Mouse (Mus musculus) lung, embryonic 16.5 days (tissue): ENCODE measurements around the gene Arid3c. TPM values are rescaled to one million over a fixed set of nuclear protein-coding genes. Genes with fewer than 3 reads are reported as not detected.

Experiments
- ATAC-seq: fragments of 200-750 bp; cut with Nextera tagmentation; 2 replicates; pipeline ENCODE4 v1.8.0; 2017; ENCODE audit warnings: low read depth, mild to moderate bottlenecking, moderate library complexity
- H3K27ac ChIP-seq: fragments of 300-500 bp; sonication (generic); 2 replicates; pipeline ENCODE4 v1.5.1; 2014; ENCODE audit warnings: mild to moderate bottlenecking, control low read depth, low read length
- H3K27me3 ChIP-seq: fragments of 300-500 bp; sonication (generic); 2 replicates; pipeline ENCODE4 v1.6.1; 2014; ENCODE audit warnings: low read depth, low read length, mixed read lengths; ENCODE audit not compliant: control insufficient read depth, insufficient read depth
- H3K36me3 ChIP-seq: fragments of 300-500 bp; sonication (generic); 2 replicates; pipeline ENCODE4 v1.6.1; 2014; ENCODE audit warnings: low read length; ENCODE audit not compliant: control insufficient read depth, insufficient read depth
- H3K4me1 ChIP-seq: fragments of 300-500 bp; sonication (generic); replicated peaks from 2 replicates; pipeline ENCODE4 v1.6.1; 2014; ENCODE audit warnings: low read length, mixed read lengths; ENCODE audit not compliant: control insufficient read depth, insufficient read depth
- H3K4me2 ChIP-seq: fragments of 300-500 bp; sonication (generic); 2 replicates; pipeline ENCODE4 v1.6.1; 2014; ENCODE audit warnings: low read depth, low read length, control low read depth
- H3K4me3 ChIP-seq: fragments of 300-500 bp; sonication (generic); 2 replicates; pipeline ENCODE4 v1.5.1; 2014; ENCODE audit warnings: mild to moderate bottlenecking, low read length, control low read depth
- H3K9ac ChIP-seq: fragments of 300-500 bp; sonication (generic); 2 replicates; pipeline ENCODE4 v1.6.1; 2014; ENCODE audit warnings: low read length, control low read depth
- H3K9me3 ChIP-seq: fragments of 300-500 bp; sonication (generic); 2 replicates; pipeline ENCODE4 v1.6.1; 2016; ENCODE audit warnings: low read length; ENCODE audit not compliant: control insufficient read depth
- WGBS: fragments of 180-500 bp; shearing (Covaris S2); extraction: QIAGEN DNeasy Blood & Tissue Kit; methylation state at CpG from one replicate; pipeline ENCODE4 v1.1.7; 2014; 5-methylcytosine and 5-hydroxymethylcytosine counted together
- polyA plus RNA-seq: library from polyadenylated mRNA; unstranded; fragments of >200 nt; fragmentation: Nextera tagmentation; extraction: Ambion mirVana; gene quantifications from 2 replicates; pipeline ENCODE4 v1.2.1, GENCODE M21; 2015

Gene Arid3c
- polyA plus RNA-seq, 1 experiment from 2014 or later = not detected

DNA sequence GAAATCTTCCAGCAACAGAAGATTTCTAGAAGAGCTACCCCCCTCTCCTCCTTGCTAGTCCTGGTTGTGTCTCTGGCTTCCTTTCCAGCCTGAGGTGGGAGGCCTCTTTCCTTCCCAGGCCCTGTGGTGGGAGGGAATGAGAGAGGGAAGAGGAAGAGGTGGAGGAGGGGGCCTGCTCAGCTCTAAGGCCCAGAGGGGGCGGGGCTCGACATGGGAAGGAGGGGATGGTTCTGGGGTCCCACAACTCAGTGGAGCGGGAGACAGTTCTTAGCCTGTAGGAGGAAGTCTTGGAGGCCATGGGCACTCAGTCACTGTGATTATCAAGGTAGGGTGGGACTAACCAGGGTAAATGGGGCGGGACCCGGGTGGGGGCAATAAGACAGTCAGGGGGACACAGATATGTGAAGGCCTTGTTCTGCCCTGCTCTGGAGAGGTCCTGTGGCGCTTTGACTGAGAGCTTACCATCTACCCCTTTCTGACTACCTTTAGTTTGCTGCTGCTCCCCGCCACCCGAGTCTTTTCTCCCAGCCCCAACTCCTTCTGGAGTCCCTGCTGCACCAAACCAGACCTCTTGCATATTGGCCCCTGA is 31.3 kb upstream of the Arid3c start:
- WGBS = 33% methylated on average over 8 of the region's 8 CpGs
- H3K9ac ChIP-seq = peak overlapping the region; percentile 1; the same call in 1 of the 2 replicates

DNA sequence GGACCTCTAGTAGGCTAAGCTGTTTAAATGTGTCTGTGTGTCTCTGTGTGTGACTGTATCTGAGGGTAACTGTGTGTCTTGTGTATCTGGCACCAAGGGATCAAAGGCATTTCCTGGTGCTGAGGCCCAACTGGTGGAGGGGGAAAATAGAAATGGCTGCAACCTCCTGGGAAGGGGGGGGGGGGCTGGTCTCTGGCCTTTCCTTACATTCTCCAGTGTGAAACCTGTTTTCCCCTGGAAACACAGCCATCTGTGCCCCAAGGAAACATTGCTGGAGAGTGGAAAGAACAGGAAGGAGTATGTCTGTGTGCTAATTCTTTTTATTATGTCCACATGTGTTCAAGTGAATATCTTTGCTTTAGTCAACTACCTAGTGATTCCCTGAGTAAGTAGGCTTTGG is 30.7 kb upstream of the Arid3c start:
- H3K4me3 ChIP-seq = peak overlapping the region; percentile 62
- no peaks in the 10 kb centered on the region for H3K27me3 ChIP-seq
- no peaks in the 10 kb centered on the region for H3K9me3 ChIP-seq
- peaks cover 28% of the 10 kb centered on the region for H3K4me1 ChIP-seq
- H3K9ac ChIP-seq = peak overlapping the region; percentile 68
- H3K27ac ChIP-seq = peak overlapping the region; percentile 94
- H3K36me3 ChIP-seq = no peaks in the 10 kb centered on the region
- no peak for ATAC-seq
- H3K4me2 ChIP-seq = peak overlapping the region; percentile 74

More for the DNA sequence above, 31.3 kb upstream of the Arid3c start:
- Histone ChIP-seq H3K27ac (peak overlapping the region; percentile 94), H3K4me2 (peak overlapping the region; percentile 74), H3K27me3 (no peaks in the 10 kb centered on the region), H3K4me3 (peak overlapping the region; percentile 21), H3K4me1 (peaks cover 28% of the 10 kb centered on the region), H3K36me3 (no peaks in the 10 kb centered on the region), H3K9me3 (no peaks in the 10 kb centered on the region)
- peak; percentile 39 for ATAC-seq

DNA sequence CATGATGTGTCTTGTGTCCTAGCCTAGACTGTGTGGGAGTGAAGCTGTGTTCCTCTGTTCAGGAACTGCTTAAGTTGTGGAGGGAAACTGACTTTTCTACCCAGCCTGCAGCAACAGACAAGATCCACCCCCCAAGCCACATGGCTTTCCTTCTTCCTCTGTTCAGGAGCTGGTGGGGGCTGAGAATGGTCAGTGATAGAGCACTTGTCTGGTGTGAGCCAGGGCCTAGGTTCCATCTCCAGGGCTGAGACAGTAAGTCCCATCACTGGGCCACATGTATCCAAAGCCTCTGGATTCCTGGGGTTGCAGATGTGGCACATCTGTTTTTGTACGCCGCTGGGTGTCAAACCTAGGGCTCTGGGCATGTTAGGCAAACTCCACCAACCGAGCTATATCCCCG is 30.0 kb upstream of the Arid3c start:
- Histone ChIP-seq H3K4me2 (peak overlapping the region; percentile 74), H3K9ac (peak overlapping the region; percentile 68), H3K4me3 (peak overlapping the region; percentile 62), H3K27me3 (no peaks in the 10 kb centered on the region), H3K4me1 (peaks cover 33% of the 10 kb centered on the region), H3K9me3 (no peaks in the 10 kb centered on the region), H3K27ac (peak overlapping the region; percentile 94), H3K36me3 (no peaks in the 10 kb centered on the region)
- ATAC-seq = peak; percentile 16; the same call in 1 of the 2 replicates
- WGBS = 49% methylated on average over 4 of the region's 4 CpGs

- Histone ChIP-seq H3K4me1 (peaks cover 33% of the 10 kb centered on the region), H3K36me3 (no peaks in the 10 kb centered on the region), H3K9ac (peak overlapping the region; percentile 68), H3K4me2 (peak overlapping the region; percentile 74), H3K27me3 (no peaks in the 10 kb centered on the region), H3K4me3 (peak overlapping the region; percentile 62), H3K9me3 (no peaks in the 10 kb centered on the region), H3K27ac (peak overlapping the region; percentile 94)
- 0% methylated on average over 15 of the region's 15 CpGs for WGBS
- peak; percentile 93 for ATAC-seq
These were observed 29.4 kb upstream of the Arid3c start for GRCm38 (mm10) chr4:41760288-41760721.

DNA sequence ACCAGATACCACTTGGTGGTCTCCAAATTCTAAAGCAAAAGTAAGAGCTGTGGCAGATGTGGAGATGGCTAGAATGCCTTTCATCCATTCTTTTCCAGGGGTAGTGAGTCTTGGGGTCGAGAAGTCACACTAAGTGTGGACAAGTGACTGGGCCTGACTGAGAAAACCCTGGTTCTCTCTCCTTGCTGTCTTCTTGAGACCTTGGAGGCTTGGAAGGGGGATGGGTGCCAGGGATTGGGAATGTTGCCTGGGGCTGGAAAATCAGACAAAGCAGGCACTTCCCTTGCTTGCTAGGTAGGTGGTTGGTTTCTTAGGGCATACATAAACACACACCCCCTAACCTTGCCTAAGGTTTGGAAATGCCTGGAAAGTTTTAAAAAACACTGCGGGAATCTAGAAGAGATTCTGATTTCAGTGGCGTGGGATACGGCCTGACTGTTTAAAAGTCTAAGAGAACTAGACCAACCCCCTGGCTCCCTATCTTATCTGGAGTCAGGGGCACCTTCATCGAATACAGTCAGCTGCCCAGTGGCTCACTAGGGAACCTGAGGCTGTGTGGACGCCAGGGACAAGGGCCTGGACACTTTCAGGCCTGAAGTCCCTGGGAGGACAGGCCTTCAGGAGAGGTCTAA is 28.8 kb upstream of the Arid3c start:
- H3K4me3 ChIP-seq = peak overlapping the region; percentile 62
- peak overlapping the region; percentile 68 for H3K9ac ChIP-seq
- no peaks in the 10 kb centered on the region for H3K36me3 ChIP-seq
- H3K27ac ChIP-seq = peak overlapping the region; percentile 94
- peak overlapping the region; percentile 74 for H3K4me2 ChIP-seq
- WGBS = 25% methylated on average over 6 of the region's 6 CpGs
- no peak for ATAC-seq
- H3K27me3 ChIP-seq = no peaks in the 10 kb centered on the region
- no peaks in the 10 kb centered on the region for H3K9me3 ChIP-seq
- H3K4me1 ChIP-seq = peaks cover 36% of the 10 kb centered on the region

DNA sequence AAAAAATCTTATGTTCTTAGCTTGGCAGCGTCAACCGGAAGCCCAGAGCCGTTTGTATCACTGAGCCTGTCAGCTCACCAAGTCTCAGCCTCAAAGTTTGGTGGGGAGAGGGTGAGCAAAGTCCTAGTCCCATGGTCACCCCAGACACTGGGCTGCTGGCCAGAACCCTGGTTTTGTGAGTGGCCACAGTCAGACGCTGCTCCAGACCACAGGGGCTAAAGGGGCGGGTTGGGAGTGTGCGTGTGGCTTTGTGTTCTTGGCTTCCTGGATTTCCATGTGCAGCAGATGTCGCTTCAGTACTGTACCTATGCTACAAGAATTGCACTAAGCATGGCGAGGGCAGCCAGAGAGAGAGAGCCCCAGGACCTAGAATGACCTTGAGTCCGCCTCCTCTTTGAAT is 28.3 kb upstream of the Arid3c start:
- peak overlapping the region; percentile 94 for H3K27ac ChIP-seq
- no peaks in the 10 kb centered on the region for H3K9me3 ChIP-seq
- ATAC-seq = no peak
- no peaks in the 10 kb centered on the region for H3K36me3 ChIP-seq
- H3K9ac ChIP-seq = no peak overlapping the region; the same call in 1 of the 2 replicates
- 68% methylated on average over 9 of the region's 9 CpGs for WGBS
- peaks cover 38% of the 10 kb centered on the region for H3K4me1 ChIP-seq
- no peaks in the 10 kb centered on the region for H3K27me3 ChIP-seq
- H3K4me2 ChIP-seq = no peak overlapping the region
- no peak overlapping the region for H3K4me3 ChIP-seq

- Histone ChIP-seq H3K36me3 (no peaks in the 10 kb centered on the region), H3K9me3 (no peaks in the 10 kb centered on the region), H3K4me1 (peaks cover 38% of the 10 kb centered on the region), H3K27me3 (no peaks in the 10 kb centered on the region), H3K4me3 (no peak overlapping the region), H3K27ac (no peak overlapping the region), H3K9ac (no peak overlapping the region), H3K4me2 (no peak overlapping the region)
- no peak for ATAC-seq
- 86% methylated on average over 4 of the region's 4 CpGs for WGBS
These were observed 27.8 kb upstream of the Arid3c start for GRCm38 (mm10) chr4:41758701-41759100.

DNA sequence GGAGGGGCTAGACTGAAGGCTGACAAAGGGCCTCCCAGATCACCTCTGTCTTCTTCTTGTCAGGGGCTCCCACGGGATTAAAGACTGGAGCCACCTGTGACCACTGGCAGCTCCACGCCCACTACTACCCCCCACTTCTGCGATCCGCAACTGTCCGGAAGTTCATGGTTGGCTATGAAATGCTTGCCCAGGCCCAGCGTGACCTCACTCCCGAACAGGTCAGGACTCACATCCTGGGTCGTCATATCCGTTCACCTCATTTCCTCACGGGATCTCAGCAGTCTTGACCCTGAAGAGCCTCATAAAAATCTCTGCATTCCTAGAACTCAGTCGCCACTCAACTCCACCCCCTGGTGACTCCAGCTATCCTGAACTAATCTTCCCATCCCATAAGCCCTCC is 27.1 kb upstream of the Arid3c start:
- H3K9me3 ChIP-seq = no peaks in the 10 kb centered on the region
- H3K27ac ChIP-seq = no peak overlapping the region
- no peaks in the 10 kb centered on the region for H3K36me3 ChIP-seq
- H3K4me1 ChIP-seq = peaks cover 38% of the 10 kb centered on the region
- no peak overlapping the region for H3K4me3 ChIP-seq
- WGBS = 78% methylated on average over 11 of the region's 11 CpGs
- H3K9ac ChIP-seq = no peak overlapping the region
- H3K27me3 ChIP-seq = no peaks in the 10 kb centered on the region
- ATAC-seq = no peak
- no peak overlapping the region for H3K4me2 ChIP-seq

DNA sequence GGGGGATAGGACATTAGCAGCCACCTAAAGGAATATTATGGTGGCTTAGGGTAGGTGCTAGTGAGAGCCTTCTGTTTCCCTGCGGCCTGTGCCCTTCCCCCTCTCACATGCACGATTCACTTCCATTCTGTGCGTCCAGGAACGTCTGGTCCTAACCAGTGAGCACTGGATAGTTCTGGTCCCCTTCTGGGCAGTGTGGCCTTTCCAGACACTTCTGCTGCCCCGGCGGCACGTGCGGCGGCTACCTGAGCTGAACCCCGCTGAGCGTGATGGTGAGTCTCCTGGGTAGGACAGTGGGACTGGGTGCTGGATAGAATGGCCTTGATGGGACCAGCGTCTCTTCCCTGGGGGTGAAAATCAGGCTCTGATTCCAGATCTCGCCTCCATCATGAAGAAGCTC is 26.4 kb upstream of the Arid3c start:
- Histone ChIP-seq H3K27me3 (no peaks in the 10 kb centered on the region), H3K4me3 (no peak overlapping the region), H3K4me1 (peaks cover 33% of the 10 kb centered on the region), H3K27ac (no peak overlapping the region), H3K9ac (no peak overlapping the region), H3K4me2 (no peak overlapping the region), H3K36me3 (no peaks in the 10 kb centered on the region), H3K9me3 (no peaks in the 10 kb centered on the region)
- 90% methylated on average over 13 of the region's 13 CpGs for WGBS
- no peak for ATAC-seq
